In the genomic region with DNA sequence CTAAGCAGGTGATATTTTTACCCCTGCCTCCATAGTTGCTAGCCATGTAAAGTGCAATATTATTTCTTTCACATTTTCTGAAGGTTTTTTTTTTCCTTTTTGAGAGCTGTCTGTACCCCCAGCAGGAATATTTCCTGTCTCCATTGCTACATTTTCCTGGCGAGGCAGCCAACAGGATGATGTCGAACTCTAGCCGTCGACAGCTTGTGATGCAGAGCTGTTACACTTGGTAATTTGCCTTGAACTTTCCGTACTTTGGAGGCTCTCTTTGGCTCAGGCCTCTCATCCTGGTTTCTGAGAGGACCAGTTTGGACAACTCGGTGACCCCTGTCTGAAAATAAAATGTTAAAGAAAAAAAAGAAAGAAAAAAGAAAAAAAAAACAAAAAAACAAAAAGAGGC, we compare ENCODE assay signal across 13 mouse cellular contexts.
DNase-seq lines count a peak whose midpoint lies in the region; ATAC-seq and TF ChIP-seq lines count a peak whose summit lies in the region.
"Had no signal": no experiment of that assay in that cellular context is flagged by ENCODE, and none has a peak within 500 bp of the region (broad histone marks: within the 10 kb centered on the region; RNA-seq: fewer than 3 reads in every experiment).

No protein-coding gene starts in this region.

- H3K9me3 ChIP-seq in hindbrain, postnatal 0 days (ENCODE audit: low read length) = no peaks in the 10 kb centered on the region
- H3K9me3 ChIP-seq: hindbrain, embryonic 12.5 days had no signal

- H3K9ac ChIP-seq in hindbrain, postnatal 0 days (replicated peaks; ENCODE audit: low read length) = no peak overlapping the region
- H3K9ac ChIP-seq: hindbrain, embryonic 12.5 days had no signal

- H3K36me3 ChIP-seq in hindbrain, postnatal 0 days (ENCODE audit: insufficient read depth, low read length) = no peaks in the 10 kb centered on the region
- H3K36me3 ChIP-seq: hindbrain, embryonic 12.5 days had no signal

- DNase-seq in gastrocnemius, postnatal 14 days = peak; percentile 24
- DNase-seq in gastrocnemius, postnatal 4 days (ENCODE audit: low spot score in 2 of 2) = no peak
- peak; percentile 24 for DNase-seq in urinary bladder, postnatal 14 days (ENCODE audit: low spot score)
- no peak for DNase-seq in urinary bladder, postnatal 25 days (ENCODE audit: low spot score)
- DNase-seq in heart, postnatal 4 days = peak; percentile 43
- no peak for DNase-seq in thymus, postnatal 0 days (ENCODE audit: low spot score)
- no peak for DNase-seq in hindbrain, postnatal 0 days (ENCODE audit: low spot score)
- DNase-seq in right cerebral cortex, postnatal 25 days = no peak
- DNase-seq: liver had no signal

- H3K27ac ChIP-seq in hindbrain, postnatal 0 days = no peak overlapping the region
- H3K27ac ChIP-seq: hindbrain, embryonic 12.5 days; left cerebral cortex, adult 2 months had no signal

- H3K4me3 ChIP-seq in hindbrain, postnatal 0 days (ENCODE audit: low read length) = no peak overlapping the region
- H3K4me3 ChIP-seq: erythroblast, embryonic 14.5 days; hindbrain, embryonic 12.5 days; left cerebral cortex, adult 2 months had no signal

- intact Hi-C loops in gastrocnemius, postnatal 14 days (cut with DNase I; ENCODE audit: low total_unique reads) = no loop called here

- WGBS in hindbrain, postnatal 0 days = 60% methylated on average over 6 of the region's 6 CpGs

- ATAC-seq in hindbrain, postnatal 0 days = no peak

- H3K27me3 ChIP-seq in hindbrain, postnatal 0 days (ENCODE audit: insufficient read depth, low read length) = no peaks in the 10 kb centered on the region
- H3K27me3 ChIP-seq: CH12.LX; hindbrain, embryonic 12.5 days had no signal

- H3K4me1 ChIP-seq in hindbrain, postnatal 0 days (ENCODE audit: insufficient read depth, low read length) = no peaks in the 10 kb centered on the region
- H3K4me1 ChIP-seq: hindbrain, embryonic 12.5 days had no signal

- TF ChIP-seq CTCF in hindbrain, postnatal 0 days (IDR thresholded peaks at IDR 0.05; ENCODE audit: low read depth) = no peak

- no peak overlapping the region for H3K4me2 ChIP-seq in hindbrain, postnatal 0 days (ENCODE audit: low read depth, low read length)
- H3K4me2 ChIP-seq: hindbrain, embryonic 12.5 days had no signal

Comparison
In these comparisons a context has a peak if more than half of its experiments do, and no peak if none do; other contexts are left out.
1. DNase-seq: peak in gastrocnemius, postnatal 14 days (single experiment), urinary bladder, postnatal 14 days (single experiment) and heart, postnatal 4 days (single experiment); none in gastrocnemius, postnatal 4 days (0 of 2), urinary bladder, postnatal 25 days (single experiment), thymus, postnatal 0 days (single experiment), hindbrain, postnatal 0 days (single experiment) and right cerebral cortex, postnatal 25 days (single experiment).